Mouse (Mus musculus) ovary, adult 18-20 months (tissue): ENCODE measurements around the gene Tril.

ENCODE experiments used
- DNase-seq: peaks from one replicate; pipeline ENCODE4 v3.0.0; 2022; ENCODE audit warnings: low spot score, mixed read lengths

The Tril gene

DNA sequence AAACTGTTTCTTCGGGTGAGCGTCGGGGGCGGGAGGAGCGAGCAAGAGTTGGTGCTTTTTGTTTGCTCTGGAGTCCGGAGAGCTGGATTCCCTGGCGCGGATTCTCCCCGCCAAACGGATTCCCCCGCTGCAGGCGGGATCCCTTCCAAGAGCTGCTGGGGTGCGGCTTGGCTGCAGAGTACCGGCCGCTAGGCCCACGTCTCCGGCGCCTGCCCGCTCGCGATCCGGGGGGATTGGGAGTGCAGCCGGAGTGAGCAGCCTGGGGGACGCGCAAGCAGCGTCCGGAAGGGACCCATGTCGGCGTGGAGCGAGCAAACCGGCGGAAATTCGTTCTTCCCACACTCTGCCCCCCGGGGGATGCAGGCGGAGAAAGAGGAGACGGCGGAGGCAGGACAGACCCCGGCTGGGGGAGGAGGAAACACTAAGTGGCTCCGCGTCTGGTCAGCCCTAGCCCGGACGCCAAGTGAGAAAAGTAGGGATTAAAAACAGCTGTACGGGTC lies at the start of gene Tril:
Tril (minus strand) TSS at position 345 of the 500 bp plus-strand sequence.
- DNase-seq = peak; percentile 69

DNA sequence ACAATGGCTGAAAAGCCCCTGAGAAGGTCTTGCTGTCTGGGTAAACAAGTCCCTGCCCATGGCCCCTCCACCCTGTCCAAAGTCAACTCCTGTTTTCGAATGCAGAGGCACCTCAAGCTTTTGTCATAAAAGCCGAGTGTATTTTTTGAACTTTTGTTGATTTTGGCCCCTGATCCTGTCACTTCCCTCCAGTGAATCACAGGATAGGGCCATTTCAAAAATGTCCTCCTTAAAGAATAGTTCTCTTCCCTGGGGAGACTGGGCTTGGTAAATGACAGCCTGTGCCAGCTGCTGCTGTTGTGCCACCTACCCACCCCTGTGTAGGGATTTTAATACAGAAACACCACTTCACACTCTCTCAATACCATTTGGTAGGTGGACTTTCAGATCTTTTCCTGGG lies 42.4 kb upstream of the Tril start:
- no peak for DNase-seq

DNA sequence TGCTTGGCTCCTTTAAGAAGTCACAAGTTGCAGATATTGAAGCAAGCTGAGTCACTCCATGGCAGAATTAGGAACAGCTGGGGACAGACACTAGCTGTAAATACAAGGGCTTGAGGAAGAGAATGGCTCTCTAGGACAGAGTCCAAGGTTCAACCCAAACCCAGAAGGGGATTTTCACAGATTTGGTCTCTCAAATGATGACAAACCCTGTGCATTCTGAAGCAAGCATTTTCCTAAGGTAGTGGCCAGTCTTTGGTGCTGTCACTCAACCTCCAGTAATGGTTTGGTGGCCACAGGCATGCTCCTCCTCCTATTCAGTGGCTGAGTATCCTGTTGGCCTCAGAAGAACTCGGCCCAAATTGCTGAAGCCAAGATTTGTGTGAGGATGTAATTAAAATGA lies 38.5 kb upstream of the Tril start:
- DNase-seq = no peak

DNA sequence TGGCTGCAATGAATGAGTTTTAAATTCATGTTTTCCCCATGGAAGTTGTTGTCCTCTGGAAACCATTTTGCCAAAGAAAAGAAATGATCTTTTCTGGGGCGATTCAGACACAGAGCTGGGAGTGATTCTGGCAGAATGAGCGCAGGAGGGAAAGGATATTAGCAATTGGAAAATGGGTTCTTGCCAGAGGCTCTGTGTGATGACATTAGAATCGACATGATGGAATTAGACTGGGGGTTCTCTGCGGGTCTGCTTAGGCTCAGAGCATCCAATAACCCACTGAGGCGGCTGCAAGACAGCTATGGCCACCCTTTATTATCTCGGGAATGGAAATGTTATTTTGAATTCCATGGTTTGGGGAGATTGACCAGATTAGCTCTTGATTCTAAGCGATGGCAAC lies 37.2 kb upstream of the Tril start:
- no peak for DNase-seq

DNA sequence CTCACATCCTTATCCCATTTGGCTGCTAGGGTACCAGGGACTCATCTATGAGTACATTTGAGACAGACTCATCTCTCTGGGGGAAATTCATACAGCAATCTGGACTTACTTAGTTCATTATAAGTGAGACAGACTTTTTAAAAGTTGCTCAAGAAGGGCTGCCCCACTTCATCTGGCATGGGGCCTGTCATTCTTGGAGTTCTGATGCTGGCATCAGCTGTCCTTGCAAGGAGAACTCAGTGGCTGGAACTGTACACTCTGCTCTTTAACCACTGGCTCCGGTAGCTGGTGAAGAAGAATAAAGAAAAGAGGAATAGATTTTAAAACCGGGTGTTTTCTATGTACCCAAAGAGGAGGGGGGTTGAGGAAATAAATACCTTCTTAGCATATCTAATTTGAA lies 36.1 kb upstream of the Tril start:
- DNase-seq = no peak

DNA sequence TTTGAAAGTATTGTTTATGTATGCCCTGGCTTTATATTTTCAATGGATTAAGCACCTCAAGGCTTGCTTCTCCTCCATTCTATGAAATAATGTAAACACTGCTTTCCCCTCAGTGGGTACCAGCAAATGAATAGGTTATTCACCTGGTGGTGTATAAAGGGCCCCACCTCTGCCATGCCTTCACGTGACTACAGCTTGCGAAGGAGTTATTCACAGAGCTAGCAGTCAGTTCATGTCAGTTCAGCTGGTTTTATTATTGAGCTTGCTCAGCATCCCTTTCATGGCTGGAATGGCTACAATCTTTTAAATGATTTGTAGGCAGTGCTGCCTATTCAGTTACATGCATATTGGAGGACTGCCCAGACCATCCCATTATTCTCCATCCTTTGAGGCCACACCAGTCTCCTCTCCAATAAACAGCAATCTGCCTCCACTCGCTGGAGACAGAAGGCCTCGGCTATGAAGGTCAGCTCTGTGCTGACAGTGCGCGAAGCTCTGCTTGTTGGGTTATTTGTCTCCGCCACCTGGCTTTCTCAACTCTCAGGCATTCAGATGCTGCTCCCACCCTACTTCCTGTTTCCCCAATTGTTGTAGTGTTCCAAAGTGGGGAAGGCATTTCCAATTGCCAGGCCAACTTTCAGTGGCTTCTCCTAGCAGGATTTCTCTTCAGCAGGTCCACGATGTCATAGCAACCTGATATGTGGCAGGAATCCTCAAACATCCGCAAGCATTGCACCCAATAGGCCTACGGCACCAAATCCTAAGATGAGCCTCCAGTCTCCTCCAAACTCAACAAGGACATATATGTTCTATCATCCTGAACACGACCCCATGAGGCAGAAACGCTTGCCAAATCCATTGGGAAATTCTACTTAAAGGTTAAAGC lies 34.6 kb upstream of the Tril start:
- no peak for DNase-seq

DNA sequence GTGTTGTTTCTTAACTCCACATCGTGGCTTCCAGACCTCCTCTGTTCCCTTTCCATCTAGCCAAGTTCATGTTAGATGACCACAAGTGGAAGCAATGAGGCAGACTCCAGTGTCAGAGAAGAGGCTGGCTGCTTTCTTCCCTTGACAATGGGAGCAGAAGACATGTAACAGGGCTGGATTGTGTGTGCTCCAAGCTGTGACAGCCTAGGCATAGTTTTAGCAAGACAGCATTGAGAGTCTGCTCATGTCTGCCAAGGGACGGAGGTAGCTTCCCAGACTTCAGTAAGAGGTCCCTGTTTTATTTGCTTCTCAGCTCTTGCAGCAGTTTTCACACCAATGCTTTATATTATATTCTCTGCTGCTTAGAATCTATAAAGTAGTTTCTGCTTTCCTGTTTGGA lies 33.6 kb upstream of the Tril start:
- no peak for DNase-seq

DNA sequence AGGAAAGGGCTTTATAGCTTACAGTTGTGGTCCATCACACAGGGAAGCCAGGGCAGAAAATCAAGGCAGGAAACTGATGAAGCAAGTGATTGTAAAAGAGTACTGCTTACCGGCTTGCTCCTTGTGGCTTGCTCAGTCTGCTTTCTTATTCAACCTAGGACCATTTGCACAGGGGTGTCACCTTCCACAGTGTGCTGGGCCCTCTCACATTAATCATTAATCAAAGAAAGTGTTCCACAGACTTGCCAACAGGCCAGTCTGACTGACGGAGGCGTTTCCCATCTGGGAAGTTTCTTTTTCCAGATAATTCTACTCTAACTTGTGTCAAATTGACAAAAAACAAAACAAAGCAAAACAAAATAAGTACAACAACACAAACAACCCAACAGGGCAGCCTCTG lies 32.9 kb upstream of the Tril start:
- no peak for DNase-seq

DNA sequence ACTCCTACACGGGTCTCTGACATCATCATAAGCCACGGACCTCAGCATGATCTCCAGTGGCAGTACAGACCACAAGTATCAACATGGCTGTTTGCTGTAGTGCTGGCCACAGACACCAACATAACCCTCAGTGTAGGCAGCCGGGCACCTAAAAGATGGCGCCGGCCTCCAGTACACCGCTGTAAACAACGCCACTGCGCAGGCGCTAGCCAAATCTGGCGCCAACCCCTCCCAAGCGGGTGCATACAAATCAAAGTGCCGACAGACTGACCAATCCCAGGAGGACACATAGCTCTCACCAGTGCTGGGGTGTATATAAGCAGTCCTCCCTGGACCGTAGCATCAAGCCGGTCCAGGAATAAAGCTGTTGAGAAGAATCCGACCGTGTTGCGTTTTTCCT lies 24.0 kb upstream of the Tril start:
- no peak for DNase-seq

DNA sequence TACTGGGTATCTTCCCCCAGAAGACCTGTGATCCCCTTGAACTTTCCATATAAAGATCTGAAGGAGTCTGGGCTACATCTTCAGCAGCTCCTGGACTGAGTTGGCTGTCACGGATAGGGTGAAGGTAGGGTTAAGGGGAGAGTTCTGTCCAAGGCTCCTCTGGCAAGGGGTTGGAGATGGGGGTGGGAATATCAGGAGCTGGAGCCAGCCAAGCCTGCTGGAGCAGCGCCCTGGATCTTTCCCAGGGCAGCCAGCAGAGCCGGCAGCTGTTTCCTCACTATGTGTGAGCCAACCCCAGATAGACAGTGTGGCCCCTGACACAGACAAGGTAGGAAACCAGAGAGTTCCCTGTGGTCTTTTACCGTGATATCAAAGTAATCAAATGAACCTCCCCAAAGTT lies 4.6 kb upstream of the Tril start:
- DNase-seq = peak; percentile 25

DNA sequence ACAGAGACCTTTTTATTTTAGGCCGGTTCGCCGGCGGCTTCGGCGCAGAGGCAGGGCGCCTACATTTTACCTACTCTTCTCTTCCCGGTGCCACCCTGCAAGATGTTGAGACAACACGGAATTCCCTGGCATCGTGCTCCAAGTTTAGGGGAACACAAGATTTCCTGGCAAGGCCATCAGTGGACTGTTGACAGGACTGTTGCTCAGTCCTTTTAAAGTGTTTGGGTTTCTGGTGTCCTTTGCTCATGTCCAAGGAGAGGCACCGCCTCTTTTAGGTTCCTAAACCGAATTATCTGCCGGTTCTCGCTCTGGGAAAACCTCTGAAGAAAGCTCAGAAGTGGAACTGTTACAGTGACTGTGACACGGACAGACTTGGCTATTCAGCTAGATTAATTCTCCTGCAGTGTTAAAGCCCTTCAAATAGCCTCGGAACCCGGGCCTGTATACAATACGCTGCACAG lies 441 bp upstream of the Tril start:
- DNase-seq = peak; percentile 47

DNA sequence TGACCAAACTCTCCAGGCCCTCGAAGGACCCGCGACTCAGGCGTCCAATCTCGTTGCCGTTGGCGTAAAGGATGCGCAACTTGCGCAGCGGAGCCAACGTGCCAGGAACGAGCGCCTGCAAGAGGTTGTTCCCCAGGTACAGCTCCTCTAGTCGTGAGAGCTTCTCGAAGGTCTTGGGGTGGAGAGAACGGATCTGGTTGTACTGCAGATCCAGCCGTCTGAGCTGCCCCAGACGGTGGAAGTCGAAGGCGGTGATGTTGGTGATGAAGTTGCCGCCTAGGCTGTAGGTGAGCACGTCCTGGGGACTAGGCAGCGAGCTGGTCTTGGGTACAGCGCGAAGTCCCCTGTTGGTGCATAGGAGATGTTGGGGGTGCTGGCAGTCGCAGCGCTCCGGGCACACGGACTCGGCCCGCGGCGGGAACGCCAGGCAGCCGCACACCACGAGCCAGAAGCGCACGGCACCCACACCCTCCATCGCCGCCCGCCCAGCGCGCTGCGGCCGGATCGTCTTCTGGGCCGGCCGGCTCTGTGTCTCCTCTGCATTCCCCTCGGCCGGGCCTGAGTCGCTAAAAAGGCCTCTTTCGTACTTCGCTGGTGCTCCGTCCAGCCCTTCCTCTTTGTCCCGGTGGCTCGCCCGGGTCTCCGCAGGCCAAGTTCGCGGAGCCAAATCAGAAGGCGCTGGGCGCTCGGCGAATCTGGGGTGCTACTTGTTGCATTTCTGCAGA lies 707 bp downstream of the Tril start:
- no peak for DNase-seq

DNA sequence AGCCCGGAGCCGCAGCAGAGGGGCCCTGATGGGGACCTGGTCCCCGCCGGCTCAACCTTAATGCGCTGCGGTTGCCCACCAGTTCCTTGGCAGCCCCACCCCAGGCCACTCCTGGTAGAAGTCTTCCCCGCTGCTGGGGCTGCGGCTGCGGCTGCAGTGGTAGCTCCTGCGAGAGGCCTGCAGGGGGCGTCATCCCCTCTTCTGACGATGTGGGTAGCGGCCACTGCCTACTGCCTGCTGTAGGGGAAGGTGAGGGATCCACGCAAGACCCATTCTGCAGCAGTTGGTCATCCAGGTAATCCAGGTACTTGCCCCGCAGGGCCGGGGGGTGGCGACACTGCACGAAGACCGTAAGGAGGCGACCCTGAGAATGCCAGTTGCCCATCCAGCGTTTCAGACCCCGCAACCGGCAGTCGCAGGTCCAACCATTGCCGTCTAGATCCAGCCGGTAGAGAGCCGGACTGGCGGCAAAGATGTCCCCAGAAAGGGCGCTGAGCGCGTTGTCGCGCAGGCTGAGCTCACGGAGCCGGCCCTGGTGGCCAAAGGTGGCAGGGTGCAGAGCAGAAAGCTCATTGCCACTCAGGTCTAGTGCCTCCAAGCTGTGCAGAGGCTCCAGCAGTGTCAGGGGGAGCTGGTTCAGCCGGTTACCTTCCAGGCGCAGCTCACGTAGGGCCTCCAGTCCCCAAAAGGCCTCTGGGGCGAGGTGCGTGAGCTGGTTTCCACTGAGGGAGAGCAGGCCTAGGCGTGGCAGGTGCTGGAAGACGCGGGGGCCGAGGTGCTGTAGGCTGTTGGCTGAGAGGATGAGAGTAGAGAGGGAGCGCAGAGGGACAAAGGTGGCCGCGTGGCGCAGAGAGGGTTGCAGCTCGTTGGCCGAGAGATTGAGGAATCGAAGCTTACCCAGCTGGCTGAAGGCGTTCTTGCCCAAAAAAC lies 1.6 kb downstream of the Tril start:
- DNase-seq = no peak

DNA sequence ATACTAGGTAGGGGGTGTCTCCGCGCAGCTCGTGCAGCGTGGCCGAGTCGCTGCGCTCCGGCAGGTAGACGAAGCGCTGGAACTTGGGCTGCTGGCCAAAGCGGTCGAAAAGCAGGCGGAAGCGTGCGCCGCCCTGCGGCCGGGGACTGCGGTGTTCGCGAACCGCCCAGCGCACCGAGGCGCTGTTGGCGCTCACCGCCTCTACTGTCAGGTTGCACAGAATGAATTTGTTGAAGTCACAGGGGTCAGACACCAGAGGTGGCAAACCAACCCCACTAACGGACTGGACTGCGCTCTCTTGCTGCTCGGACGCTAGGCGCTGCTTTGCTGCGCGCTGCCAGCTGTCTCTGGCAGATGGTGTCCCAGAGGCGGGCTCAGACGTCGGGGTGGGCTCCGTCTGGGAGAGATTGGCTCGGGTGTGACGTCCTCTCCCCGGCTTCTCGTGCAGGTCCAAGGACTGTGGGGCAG lies 2.3 kb downstream of the Tril start:
- peak; percentile 50 for DNase-seq

DNA sequence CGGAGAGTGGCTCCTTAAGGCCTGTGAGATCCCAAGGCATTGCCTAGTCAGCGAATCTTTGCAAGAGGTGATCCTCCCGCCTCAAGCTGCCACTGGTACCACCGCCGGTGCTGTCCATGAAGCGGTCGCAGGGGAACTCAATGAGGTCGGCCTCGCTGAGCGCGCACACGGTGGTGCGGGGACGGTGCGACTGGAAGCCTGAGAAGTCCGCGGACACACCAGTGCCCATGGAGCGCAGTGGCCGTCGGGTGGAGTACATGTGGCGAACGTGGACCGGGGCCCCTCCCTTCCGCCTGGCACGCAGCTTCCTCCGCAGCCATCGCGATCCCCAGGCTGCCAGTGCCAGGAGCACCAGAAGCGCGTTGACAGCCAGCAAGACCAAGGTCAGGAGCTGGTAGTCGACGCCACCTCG lies 2.9 kb downstream of the Tril start:
- DNase-seq = no peak

DNA sequence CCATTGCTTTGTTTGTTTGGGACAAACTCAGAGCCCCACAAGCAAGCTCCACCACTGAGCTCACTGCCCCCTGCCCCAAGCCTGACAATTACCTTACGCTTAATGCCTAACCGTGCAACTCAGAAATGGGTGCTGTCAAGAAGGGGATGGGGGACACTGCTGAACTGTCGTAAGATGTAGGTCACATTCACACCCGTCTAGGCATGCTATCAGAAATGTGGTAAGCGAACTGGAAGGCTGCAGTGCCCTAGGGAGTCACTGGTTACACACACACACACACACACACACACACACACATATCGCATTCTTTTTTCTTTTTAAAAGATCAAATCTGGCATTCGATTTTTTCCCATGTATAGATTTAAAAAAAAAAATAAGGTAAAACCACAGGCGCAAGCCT lies 4.0 kb downstream of the Tril start:
- DNase-seq = no peak

DNA sequence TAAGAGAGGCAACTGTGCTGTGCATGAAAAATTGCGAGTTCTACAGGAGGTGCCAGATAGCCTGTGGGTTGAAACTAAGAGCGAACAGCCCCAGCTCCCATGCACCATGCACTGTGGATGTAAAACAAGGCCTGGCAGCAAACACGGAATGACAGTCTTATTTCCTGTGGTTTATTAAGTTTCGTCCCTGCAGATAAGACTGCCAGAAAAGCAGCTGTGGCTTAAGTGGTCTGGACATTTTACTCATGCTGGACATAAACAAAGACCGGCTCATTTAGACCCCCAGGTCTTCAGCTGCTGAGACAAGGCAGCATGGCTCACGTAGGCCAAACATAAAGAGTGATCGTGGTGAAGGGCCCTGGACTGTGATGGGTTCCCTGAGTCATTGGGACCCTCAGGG lies 4.9 kb downstream of the Tril start:
- no peak for DNase-seq

DNA sequence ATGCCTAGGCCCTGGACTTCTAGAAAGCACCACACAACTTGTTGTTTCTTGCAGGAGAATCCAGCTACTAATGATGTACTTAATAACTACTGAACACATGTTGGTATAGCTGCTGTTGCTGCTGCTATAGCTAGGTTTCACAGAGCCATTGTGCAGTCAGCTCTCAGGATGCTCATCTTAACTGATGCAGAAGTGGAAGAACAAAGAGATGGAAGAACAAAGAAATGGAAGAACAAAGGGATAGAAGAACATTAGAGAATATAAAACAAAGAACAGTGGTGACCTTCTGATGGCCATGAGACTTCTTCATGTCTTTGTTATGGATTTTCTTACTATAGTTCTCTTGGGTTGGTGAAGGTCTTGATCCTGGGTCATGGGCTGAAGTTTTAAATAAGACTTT lies 6.4 kb downstream of the Tril start:
- no peak for DNase-seq

DNA sequence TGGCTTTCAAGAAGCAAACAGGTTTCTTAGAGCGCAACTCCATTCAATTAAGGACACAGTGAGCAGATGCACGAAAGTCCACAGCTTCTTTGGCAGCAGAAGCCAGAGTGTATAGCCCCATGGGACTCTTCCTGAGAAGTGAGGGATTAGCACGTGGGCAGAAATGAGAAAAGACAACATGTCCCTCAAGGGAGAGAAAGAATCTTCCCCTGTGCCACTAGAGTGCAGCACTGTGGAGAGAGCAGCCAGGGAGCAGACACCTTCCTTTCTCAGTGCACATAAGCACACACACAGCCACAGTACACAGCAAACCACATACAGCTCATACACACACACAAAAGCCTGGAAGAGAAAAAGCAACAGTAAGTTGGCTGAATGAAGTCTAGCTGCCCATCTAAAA lies 8.4 kb downstream of the Tril start:
- no peak for DNase-seq

DNA sequence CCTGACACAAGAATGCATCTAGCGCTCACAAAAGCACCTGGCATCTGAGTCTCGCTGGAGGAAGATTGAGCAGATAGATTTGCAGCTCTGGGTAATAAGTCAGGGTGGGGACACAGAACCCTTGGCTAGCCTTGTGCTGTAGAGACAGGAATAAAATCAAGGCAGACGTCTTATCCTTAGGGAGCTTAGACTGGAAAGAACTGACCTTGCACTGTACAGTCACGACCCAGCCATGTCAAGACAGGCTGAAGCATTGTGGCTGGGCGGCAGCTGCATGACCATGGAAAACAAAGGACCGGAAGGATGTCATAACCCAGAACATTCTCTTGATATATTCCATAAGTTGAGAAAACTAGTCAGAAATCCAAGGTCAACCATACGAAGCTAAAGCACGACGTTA lies 11.8 kb downstream of the Tril start:
- no peak for DNase-seq

DNA sequence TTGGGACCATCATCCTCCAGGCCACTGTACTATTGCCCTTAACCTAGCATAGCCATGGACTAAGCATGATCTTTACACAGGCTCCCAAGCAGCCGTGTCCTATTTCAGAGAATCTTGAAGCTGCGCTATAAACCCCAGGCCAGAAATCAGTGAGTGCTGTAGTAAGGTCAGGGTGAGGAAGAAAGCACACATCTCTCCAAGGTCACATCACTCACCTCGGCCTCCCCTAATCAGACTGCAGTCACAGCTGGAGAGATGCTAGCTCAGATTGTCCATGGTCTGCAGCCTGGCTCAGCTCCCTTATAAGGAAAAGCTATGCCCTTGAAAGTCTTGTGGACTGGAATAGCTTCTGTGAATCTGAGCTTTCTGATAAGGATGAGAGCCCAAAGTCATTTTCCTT lies 13.4 kb downstream of the Tril start:
- peak; percentile 64 for DNase-seq

DNA sequence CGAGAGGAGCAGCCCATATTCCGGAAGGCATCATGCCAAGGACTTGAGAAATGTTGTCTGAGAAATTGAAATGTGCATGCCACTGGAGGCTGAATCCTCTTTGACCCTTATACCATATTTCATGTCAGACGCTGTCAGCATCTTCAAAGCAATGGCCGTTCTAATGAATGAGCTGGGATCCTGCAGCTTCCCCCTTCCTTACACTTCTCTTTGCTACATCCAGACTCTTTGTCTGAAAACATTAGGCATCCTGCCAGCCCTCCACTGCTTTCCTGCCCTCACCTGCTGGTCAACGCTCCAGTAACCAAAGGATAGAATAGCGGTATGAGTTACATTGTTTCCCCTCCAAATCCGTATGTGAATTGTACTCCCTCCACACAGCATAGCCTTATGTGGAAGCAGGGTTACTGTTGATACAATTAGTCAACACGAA lies 14.0 kb downstream of the Tril start:
- DNase-seq = no peak
